Mouse (Mus musculus) embryonic facial prominence, embryonic 11.5 days (tissue): ENCODE measurements at regions not wholly inside any gene's neighbourhood (a gene's known extent, or its start where the extent isn't known, plus 50 kb on each side); places are given as distances from the start of the nearest gene placed in this dataset.
A peak's percentile ranks its signal among the peaks of the same experiment; 100 is the strongest.

Experiments used
- ATAC-seq: fragments of 200-750 bp; cut with Nextera tagmentation; replicated peaks from 2 replicates; pipeline ENCODE4 v1.8.0; 2017; ENCODE audit warnings: low read depth; ENCODE audit not compliant: insufficient number of reproducible peaks, low FRiP score, low TSS enrichment
- DNase-seq: peaks from one replicate; pipeline ENCODE4 v3.0.0-alpha.2; 2015; ENCODE audit warnings: low spot score
- H3K27ac ChIP-seq: fragments of 300-500 bp; sonication (generic); replicated peaks from 2 replicates; pipeline ENCODE4 v1.5.1; 2014; ENCODE audit warnings: mild to moderate bottlenecking, low read depth, low read length, control low read depth
- H3K27me3 ChIP-seq: fragments of 300-500 bp; sonication (generic); 2 replicates; pipeline ENCODE4 v1.6.1; 2014; ENCODE audit warnings: mild to moderate bottlenecking, low read length, moderate library complexity, mixed read lengths; ENCODE audit not compliant: control insufficient read depth, insufficient read depth
- H3K36me3 ChIP-seq: fragments of 300-500 bp; sonication (generic); replicated peaks from 2 replicates; pipeline ENCODE4 v1.6.1; 2014; ENCODE audit warnings: low read depth, mild to moderate bottlenecking, low read length, moderate library complexity, mixed read lengths; ENCODE audit not compliant: control insufficient read depth, insufficient read depth
- H3K4me1 ChIP-seq: fragments of 300-500 bp; sonication (generic); 2 replicates; pipeline ENCODE4 v1.6.1; 2014; ENCODE audit warnings: low read length, mixed read lengths; ENCODE audit not compliant: control insufficient read depth, insufficient read depth
- H3K4me2 ChIP-seq: fragments of 300-500 bp; sonication (generic); 2 replicates; pipeline ENCODE4 v1.6.1; 2014; ENCODE audit warnings: low read depth, mild to moderate bottlenecking, control low read depth, low read length, moderate library complexity
- H3K4me3 ChIP-seq: fragments of 300-500 bp; sonication (generic); 2 replicates; pipeline ENCODE4 v1.5.1; 2014; ENCODE audit warnings: low read depth, low read length, control low read depth
- H3K9ac ChIP-seq: fragments of 300-500 bp; sonication (generic); replicated peaks from 2 replicates; pipeline ENCODE4 v1.6.1; 2014; ENCODE audit warnings: mild to moderate bottlenecking, control low read depth, low read length
- H3K9me3 ChIP-seq: fragments of 300-500 bp; sonication (generic); replicated peaks from 2 replicates; pipeline ENCODE4 v1.6.1; 2016; ENCODE audit warnings: mild to moderate bottlenecking, low read length, inconsistent platforms, mixed read lengths; ENCODE audit not compliant: control insufficient read depth
- WGBS: fragments of 180-500 bp; shearing (Covaris S2); extraction: QIAGEN DNeasy Blood & Tissue Kit; methylation state at CpG from one replicate; pipeline ENCODE4 v1.1.7; 2014; 5-methylcytosine and 5-hydroxymethylcytosine counted together

- H3K4me3 ChIP-seq, result no peak overlapping the region
- peaks cover 9% of the 10 kb centered on the region for H3K4me1 ChIP-seq
- H3K36me3 ChIP-seq, result no peaks in the 10 kb centered on the region
- H3K9me3 ChIP-seq, result no peaks in the 10 kb centered on the region
- no peaks in the 10 kb centered on the region for H3K27me3 ChIP-seq
- no peak overlapping the region for H3K4me2 ChIP-seq
- no peak for ATAC-seq
- no peak overlapping the region for H3K9ac ChIP-seq
- H3K27ac ChIP-seq, result no peak overlapping the region
- peak; percentile 83 for DNase-seq
Measured at GRCm38 (mm10) chr12:27470346-27470745, 128.0 kb upstream of the Sox11 start.

- H3K9me3 ChIP-seq, result no peaks in the 10 kb centered on the region
- no peak overlapping the region for H3K27ac ChIP-seq
- ATAC-seq (no peak), DNase-seq (no peak)
- H3K9ac ChIP-seq, result no peak overlapping the region
- H3K27me3 ChIP-seq, result no peaks in the 10 kb centered on the region
- no peak overlapping the region for H3K4me3 ChIP-seq
- peaks cover 9% of the 10 kb centered on the region for H3K4me1 ChIP-seq
- H3K36me3 ChIP-seq, result no peaks in the 10 kb centered on the region
- no peak overlapping the region for H3K4me2 ChIP-seq
- WGBS, result 72% methylated on average over 1 of the region's 1 CpGs
Measured at GRCm38 (mm10) chr12:27468782-27469181, 126.4 kb upstream of the Sox11 start.

GRCm38 (mm10) chr12:27468141-27468540, 125.8 kb upstream of the Sox11 start:
- Histone ChIP-seq H3K4me2 (no peak overlapping the region), H3K9me3 (no peaks in the 10 kb centered on the region), H3K27me3 (no peaks in the 10 kb centered on the region), H3K9ac (no peak overlapping the region), H3K4me1 (peaks cover 9% of the 10 kb centered on the region), H3K4me3 (no peak overlapping the region), H3K36me3 (no peaks in the 10 kb centered on the region), H3K27ac (no peak overlapping the region)
- DNase-seq (no peak), ATAC-seq (no peak)
- WGBS, result 91% methylated on average over 3 of the region's 3 CpGs

GRCm38 (mm10) chr12:27465499-27466150, 123.3 kb upstream of the Sox11 start:
- Histone ChIP-seq H3K9ac (no peak overlapping the region), H3K9me3 (no peaks in the 10 kb centered on the region), H3K27ac (peak overlapping the region; percentile 1; the same call in 1 of the 2 replicates), H3K27me3 (no peaks in the 10 kb centered on the region), H3K4me3 (no peak overlapping the region), H3K4me2 (no peak overlapping the region), H3K36me3 (no peaks in the 10 kb centered on the region), H3K4me1 (no peaks in the 10 kb centered on the region)
- ATAC-seq (peak; percentile 88), DNase-seq (peak; percentile 78)
- 11% methylated on average over 3 of the region's 3 CpGs for WGBS

GRCm38 (mm10) chr12:27458674-27459073, 116.3 kb upstream of the Sox11 start:
- Histone ChIP-seq H3K27me3 (no peaks in the 10 kb centered on the region), H3K4me3 (no peak overlapping the region), H3K4me2 (no peak overlapping the region), H3K4me1 (no peaks in the 10 kb centered on the region), H3K9me3 (no peaks in the 10 kb centered on the region), H3K9ac (no peak overlapping the region), H3K27ac (no peak overlapping the region), H3K36me3 (no peaks in the 10 kb centered on the region)
- no peak for DNase-seq
- ATAC-seq, result no peak
- WGBS, result 78% methylated on average over 4 of the region's 4 CpGs

- WGBS, result 60% methylated on average over 6 of the region's 6 CpGs
- no peak overlapping the region for H3K4me2 ChIP-seq
- no peak overlapping the region for H3K4me3 ChIP-seq
- ATAC-seq (no peak), DNase-seq (no peak)
- H3K9ac ChIP-seq, result no peak overlapping the region
- H3K27me3 ChIP-seq, result no peaks in the 10 kb centered on the region
- H3K4me1 ChIP-seq, result no peaks in the 10 kb centered on the region
- H3K9me3 ChIP-seq, result no peaks in the 10 kb centered on the region
- no peaks in the 10 kb centered on the region for H3K36me3 ChIP-seq
- no peak overlapping the region for H3K27ac ChIP-seq
Measured at GRCm38 (mm10) chr12:27437661-27438345, 95.4 kb upstream of the Sox11 start.

- Histone ChIP-seq H3K4me2 (no peak overlapping the region), H3K27ac (no peak overlapping the region), H3K36me3 (no peaks in the 10 kb centered on the region), H3K4me1 (no peaks in the 10 kb centered on the region), H3K9me3 (no peaks in the 10 kb centered on the region), H3K27me3 (no peaks in the 10 kb centered on the region), H3K9ac (no peak overlapping the region), H3K4me3 (no peak overlapping the region)
- no peak for ATAC-seq
- DNase-seq, result no peak
- 88% methylated on average over 2 of the region's 2 CpGs for WGBS
Measured at GRCm38 (mm10) chr12:27431338-27431737, 89.0 kb upstream of the Sox11 start.

- ATAC-seq, result no peak
- 92% methylated on average over 8 of the region's 8 CpGs for WGBS
Measured at GRCm38 (mm10) chr12:27417387-27418009, 75.1 kb upstream of the Sox11 start.

More at GRCm38 (mm10) chr12:27417387-27418009, 75.1 kb upstream of the Sox11 start:
- no peak overlapping the region for H3K4me2 ChIP-seq
- no peaks in the 10 kb centered on the region for H3K4me1 ChIP-seq
- no peak overlapping the region for H3K4me3 ChIP-seq
- no peaks in the 10 kb centered on the region for H3K36me3 ChIP-seq
- DNase-seq, result no peak
- no peaks in the 10 kb centered on the region for H3K9me3 ChIP-seq
- no peak overlapping the region for H3K27ac ChIP-seq
- no peak overlapping the region for H3K9ac ChIP-seq
- H3K27me3 ChIP-seq, result no peaks in the 10 kb centered on the region
